Mouse (Mus musculus) liver, adult 2 months (tissue): Measurements from ENCODE around the gene Plppr3. TPM values are rescaled to one million over a fixed set of nuclear protein-coding genes. Genes with fewer than 3 reads are reported as not detected.

Source experiments
- DNase-seq: peaks from one replicate; pipeline ENCODE4 v3.0.0-alpha.2; 2011; ENCODE audit warnings: low read depth, low spot score; ENCODE audit errors: extremely low read depth
- H3K27ac ChIP-seq: fragments of 200-500 bp; replicated peaks from 2 replicates; pipeline ENCODE4 v1.5.1; 2012; ENCODE audit warnings: low read depth, mild to moderate bottlenecking, control low read depth, inconsistent platforms, low read length; ENCODE audit not compliant: insufficient read depth
- H3K27me3 ChIP-seq: fragments of 200-500 bp; 2 replicates; pipeline ENCODE4 v1.6.1; 2012; ENCODE audit warnings: mild to moderate bottlenecking, moderate library complexity, low read length, inconsistent platforms; ENCODE audit not compliant: control insufficient read depth, insufficient read depth
- H3K36me3 ChIP-seq: fragments of 200-500 bp; 2 replicates; pipeline ENCODE4 v1.6.1; 2012; ENCODE audit warnings: low read length, inconsistent platforms; ENCODE audit not compliant: control insufficient read depth, insufficient read depth
- H3K4me1 ChIP-seq: fragments of 200-500 bp; 2 replicates; pipeline ENCODE4 v1.6.1; 2011; ENCODE audit warnings: low read length; ENCODE audit not compliant: control insufficient read depth, insufficient read depth
- H3K4me3 ChIP-seq: fragments of 200-500 bp; 2 replicates; pipeline ENCODE4 v1.5.1; 2011; ENCODE audit warnings: low read depth, mild to moderate bottlenecking, control low read depth, low read length, moderate library complexity; ENCODE audit not compliant: insufficient read depth
- H3K79me2 ChIP-seq: fragments of 200-500 bp; 2 replicates; pipeline ENCODE4 v1.6.1; 2012; ENCODE audit warnings: inconsistent platforms, mild to moderate bottlenecking, low read length, moderate library complexity; ENCODE audit not compliant: control insufficient read depth, insufficient read depth
- H3K9ac ChIP-seq: fragments of 200-500 bp; 2 replicates; pipeline ENCODE4 v1.6.1; 2012; ENCODE audit warnings: low read depth, mild to moderate bottlenecking, control low read depth, inconsistent platforms, low read length
- CTCF ChIP-seq: fragments of 200-500 bp; IDR thresholded peaks from 2 replicates; pipeline ENCODE4 v1.5.1; 2011; ENCODE audit warnings: low read depth, low read length, control low read depth
- POLR2A ChIP-seq: fragments of 200-500 bp; IDR thresholded peaks from 2 replicates; pipeline ENCODE4 v1.6.1; 2011; ENCODE audit warnings: low read length, control low read depth; ENCODE audit not compliant: insufficient read depth; ENCODE audit errors: extremely low read depth
- WGBS: fragments of 180-500 bp; shearing (Covaris S2); methylation state at CpG from one replicate; pipeline ENCODE4 v1.1.7; 2018; 5-methylcytosine and 5-hydroxymethylcytosine counted together
- polyA plus RNA-seq: library from polyadenylated mRNA; depleted of rRNA; stranded (reverse); fragments of >200 nt; gene quantifications from 2 replicates; pipeline ENCODE4 v1.2.3, GENCODE M21; 2012
- total RNA-seq: library from RNA; depleted of rRNA; stranded (reverse); fragments of >200 nt; gene quantifications from 2 replicates; pipeline ENCODE4 v1.2.3, GENCODE M21; 2014

Gene Plppr3
- total and polyA plus RNA-seq, 2 experiments = under 0.01 to 0.38 TPM

DNA sequence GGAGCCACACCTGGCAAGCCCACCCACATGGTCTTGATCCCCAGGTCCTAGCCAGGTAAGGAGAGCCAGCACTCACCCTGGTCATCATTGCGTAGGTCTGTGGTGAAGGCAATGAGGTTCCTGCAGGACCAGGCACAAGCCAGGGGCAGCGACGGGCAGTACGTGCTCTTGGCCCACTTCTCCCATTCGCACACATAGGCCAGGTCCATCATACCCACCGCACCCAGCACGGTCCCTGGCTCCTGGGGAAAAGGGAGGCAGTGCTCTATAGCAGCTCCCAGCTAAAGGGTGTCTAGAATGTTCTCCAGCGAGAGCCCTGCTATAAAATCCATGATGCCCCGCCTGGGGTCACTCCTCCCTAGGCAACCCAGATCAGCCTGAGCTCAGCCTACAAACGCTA is 33.0 kb upstream of the Plppr3 start:
- 95% methylated on average over 10 of the region's 10 CpGs for WGBS
- TF ChIP-seq CTCF (no peak), POLR2A (no peak)
- DNase-seq = no peak
- Histone ChIP-seq H3K27ac (no peak overlapping the region), H3K27me3 (no peaks in the 10 kb centered on the region), H3K79me2 (no peaks in the 10 kb centered on the region), H3K4me1 (no peaks in the 10 kb centered on the region), H3K4me3 (no peak overlapping the region), H3K36me3 (no peaks in the 10 kb centered on the region), H3K9ac (no peak overlapping the region)

DNA sequence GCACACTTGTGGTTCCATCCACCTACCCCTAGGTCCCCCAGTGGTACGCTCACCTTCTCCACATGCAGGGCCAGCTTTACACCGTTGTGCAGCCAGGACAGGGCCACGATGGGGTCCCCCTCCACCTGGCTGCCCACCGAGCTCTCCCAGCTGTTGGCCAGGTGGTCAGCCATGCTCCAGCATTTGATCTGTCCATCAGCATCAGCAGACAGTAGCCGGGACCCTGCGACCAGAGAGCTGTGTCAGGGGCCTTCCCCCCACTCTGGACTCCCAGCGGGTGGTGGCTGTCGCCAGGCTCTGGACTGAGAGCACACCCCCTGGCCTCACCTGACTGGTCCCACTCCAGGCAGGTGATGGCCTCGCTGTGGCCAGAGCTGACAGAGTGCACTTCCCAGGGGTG is 32.3 kb upstream of the Plppr3 start:
- H3K4me3 ChIP-seq = no peak overlapping the region
- DNase-seq = no peak
- H3K4me1 ChIP-seq = no peaks in the 10 kb centered on the region
- H3K9ac ChIP-seq = no peak overlapping the region
- WGBS = 98% methylated on average over 9 of the region's 9 CpGs
- H3K36me3 ChIP-seq = no peaks in the 10 kb centered on the region
- H3K27me3 ChIP-seq = no peaks in the 10 kb centered on the region
- H3K27ac ChIP-seq = no peak overlapping the region
- no peaks in the 10 kb centered on the region for H3K79me2 ChIP-seq
- no peak for TF ChIP-seq CTCF
- no peak for TF ChIP-seq POLR2A

DNA sequence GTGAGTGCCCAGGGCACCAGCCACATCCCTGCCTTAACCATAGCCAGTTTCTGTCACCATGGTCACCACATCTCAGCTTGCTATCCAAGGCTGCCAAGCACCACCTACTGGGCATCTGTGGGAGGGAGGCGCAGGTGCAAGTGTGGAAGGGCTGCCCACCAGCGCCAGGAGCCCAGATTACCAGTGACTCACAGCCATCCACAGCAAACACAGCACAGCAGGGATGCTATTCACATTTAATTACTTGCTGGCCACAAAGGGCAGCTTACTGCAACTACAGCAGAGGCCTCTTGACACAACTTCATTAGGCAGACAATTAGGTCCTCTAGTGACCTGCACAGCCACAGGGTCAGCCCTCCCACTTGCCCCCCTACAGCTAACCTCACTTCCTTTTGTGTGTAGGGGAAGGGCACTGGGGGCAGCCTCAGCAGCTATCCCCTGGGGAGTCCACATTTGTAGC is 26.5 kb upstream of the Plppr3 start:
- H3K36me3 ChIP-seq = no peaks in the 10 kb centered on the region
- peak; percentile 45 for TF ChIP-seq CTCF
- TF ChIP-seq POLR2A = no peak
- no peak for DNase-seq
- H3K27me3 ChIP-seq = no peaks in the 10 kb centered on the region
- H3K4me1 ChIP-seq = peaks cover 13% of the 10 kb centered on the region
- H3K79me2 ChIP-seq = peaks cover 3% of the 10 kb centered on the region; the same call in 1 of the 2 replicates
- no peak overlapping the region for H3K27ac ChIP-seq
- 82% methylated on average over 2 of the region's 2 CpGs for WGBS
- no peak overlapping the region for H3K9ac ChIP-seq
- no peak overlapping the region for H3K4me3 ChIP-seq

DNA sequence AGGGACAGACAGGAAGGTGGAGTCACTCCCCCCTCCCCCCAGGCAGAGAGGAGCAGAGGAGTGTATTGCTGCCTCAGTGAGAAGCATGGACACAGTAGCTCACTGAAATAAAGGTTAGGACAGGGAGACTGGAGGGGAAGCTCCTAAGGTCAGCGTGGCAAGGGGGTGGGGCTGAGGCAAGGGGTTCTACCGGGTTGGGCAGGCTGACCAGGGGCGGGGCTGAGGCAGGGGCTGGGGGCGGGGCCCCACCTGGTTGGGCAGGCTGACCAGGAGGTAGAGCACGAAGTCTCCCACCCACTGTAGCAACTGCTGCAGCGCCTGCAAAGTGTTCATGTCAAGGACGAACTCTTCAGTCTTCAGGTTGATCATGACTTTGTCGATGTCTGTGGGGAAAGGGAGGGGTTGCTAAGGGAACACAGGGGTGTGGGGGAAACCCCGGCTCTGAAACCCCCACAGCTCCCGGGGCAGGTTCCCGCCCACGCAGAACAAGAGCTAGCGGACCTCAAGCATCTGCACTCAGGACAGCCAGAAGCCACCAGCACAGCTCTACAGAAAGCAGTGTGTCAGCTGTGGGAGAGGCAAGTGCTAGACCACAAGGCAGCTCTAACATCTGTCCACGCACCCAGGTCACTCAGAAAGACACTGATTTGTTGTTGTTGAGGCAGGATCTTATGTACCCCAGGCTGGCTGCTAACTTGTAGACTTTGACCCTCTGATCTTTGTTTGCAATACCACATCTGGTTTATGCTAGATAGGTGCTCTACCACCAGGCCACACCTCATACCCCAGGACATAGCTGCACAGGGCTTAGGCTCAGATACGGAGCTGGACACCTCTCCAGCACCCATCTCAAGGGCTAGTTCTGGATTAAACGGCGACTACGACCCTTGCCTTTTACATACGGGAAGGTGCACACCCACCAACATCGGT is 23.1 kb upstream of the Plppr3 start:
- peak overlapping the region; percentile 76 for H3K27ac ChIP-seq
- peak overlapping the region; percentile 66 for H3K9ac ChIP-seq
- 25% methylated on average over 20 of the region's 20 CpGs for WGBS
- peaks cover 13% of the 10 kb centered on the region for H3K4me1 ChIP-seq
- H3K36me3 ChIP-seq = no peaks in the 10 kb centered on the region
- no peak for TF ChIP-seq CTCF
- TF ChIP-seq POLR2A = no peak
- peak; percentile 82 for DNase-seq
- peaks cover 3% of the 10 kb centered on the region; the same call in 1 of the 2 replicates for H3K79me2 ChIP-seq
- H3K4me3 ChIP-seq = peak overlapping the region; percentile 53
- H3K27me3 ChIP-seq = no peaks in the 10 kb centered on the region

DNA sequence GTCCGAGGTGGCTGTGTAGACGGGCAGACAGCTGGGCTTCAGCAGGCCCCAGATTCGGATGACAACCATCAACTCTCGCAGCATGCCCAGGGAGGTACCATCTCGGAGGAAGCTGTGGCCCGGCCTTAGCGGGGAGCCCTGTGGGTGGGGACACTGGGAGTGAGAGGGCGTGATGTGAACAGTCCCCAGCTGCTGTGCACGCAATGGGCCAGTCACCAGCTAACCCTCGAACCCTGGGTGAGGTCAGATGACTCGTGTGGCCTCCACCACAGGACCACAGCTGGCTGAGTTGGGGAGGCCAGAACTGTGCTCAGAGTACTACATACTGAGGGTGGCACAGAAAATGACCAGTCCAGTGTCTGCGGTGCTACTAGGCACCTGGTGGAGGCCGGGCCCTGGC is 22.4 kb upstream of the Plppr3 start:
- WGBS = 52% methylated on average over 13 of the region's 13 CpGs
- peak overlapping the region; percentile 69 for H3K27ac ChIP-seq
- H3K36me3 ChIP-seq = no peaks in the 10 kb centered on the region

DNA sequence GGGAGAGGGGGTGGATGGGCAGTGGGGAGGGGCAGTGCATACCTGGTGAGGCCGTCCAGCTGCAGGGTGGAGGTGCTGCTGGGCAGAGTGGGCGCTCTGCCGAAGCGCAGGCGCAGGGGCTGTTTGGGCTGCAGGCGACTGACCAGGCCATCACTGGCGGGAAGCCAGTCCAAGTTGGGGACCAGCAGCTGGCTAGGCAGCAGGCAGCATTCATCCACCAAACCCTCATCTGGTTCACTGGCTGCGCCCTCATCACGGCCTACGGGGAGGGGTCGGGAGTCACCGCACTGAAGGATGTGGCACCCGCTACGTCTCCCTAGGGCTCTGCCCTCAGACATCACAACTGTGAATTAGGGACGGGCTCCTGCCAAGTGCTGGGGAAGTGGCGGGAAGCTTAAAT is 21.9 kb upstream of the Plppr3 start:
- H3K4me1 ChIP-seq = peaks cover 13% of the 10 kb centered on the region
- WGBS = 93% methylated on average over 16 of the region's 16 CpGs
- peaks cover 3% of the 10 kb centered on the region; the same call in 1 of the 2 replicates for H3K79me2 ChIP-seq
- TF ChIP-seq CTCF = no peak
- no peak for TF ChIP-seq POLR2A
- H3K36me3 ChIP-seq = no peaks in the 10 kb centered on the region
- no peak overlapping the region for H3K27ac ChIP-seq
- no peak overlapping the region for H3K9ac ChIP-seq
- DNase-seq = no peak
- H3K4me3 ChIP-seq = no peak overlapping the region
- H3K27me3 ChIP-seq = no peaks in the 10 kb centered on the region

More for the DNA sequence above, 22.4 kb upstream of the Plppr3 start:
- TF ChIP-seq CTCF (no peak), POLR2A (no peak)
- Histone ChIP-seq H3K27me3 (no peaks in the 10 kb centered on the region), H3K9ac (peak overlapping the region; percentile 16; the same call in 1 of the 2 replicates), H3K79me2 (peaks cover 3% of the 10 kb centered on the region; the same call in 1 of the 2 replicates), H3K4me1 (peaks cover 13% of the 10 kb centered on the region), H3K4me3 (no peak overlapping the region)
- no peak for DNase-seq
